Mouse (Mus musculus) granulocyte monocyte progenitor cell, adult 5-6 weeks (primary cell): ENCODE data around the gene Gm5797. TPM values are rescaled to one million over a fixed set of nuclear protein-coding genes. Genes with fewer than 3 reads are reported as not detected.
"Not testable (repeated sequence)": the region's sequence is repeated elsewhere in the genome, so short reads cannot be mapped to it uniquely, and the experiment has no call there.

ENCODE experiments used
- ATAC-seq: replicated peaks from 2 replicates; pipeline ENCODE4 v1.8.0; 2016; ENCODE audit warnings: mild to moderate bottlenecking, moderate TSS enrichment, inconsistent platforms; ENCODE audit not compliant: poor library complexity, severe bottlenecking
- total RNA-seq, 2 experiments: library from RNA; stranded (forward) in 1 of 2; stranded (reverse) in 1 of 2; fragments of 200-712, 200-1000 nt in 1 of 2; fragments of >200 nt in 1 of 2; fragmentation: Nextera tagmentation in 1 of 2; gene quantifications; 2 replicates each; pipeline ENCODE4 v1.2.3; 2014 to 2017

Gm5797 gene
- total RNA-seq (2014; fragmentation: Nextera tagmentation) (not detected in 2 replicates), total RNA-seq (2017) (not detected in 2 replicates)

GRCm38 (mm10) chr14:7332295-7332694 lies at the start of gene Gm5797:
Gm5797 (minus strand) TSS chr14:7332395.
- ATAC-seq, result not testable (repeated sequence)

- not testable (repeated sequence) for ATAC-seq
Observed at GRCm38 (mm10) chr14:7365034-7365433, 32.8 kb upstream of the Gm5797 start, which contains the start of gene Gm8374. Gm8374 (minus strand) TSS chr14:7365134.

- ATAC-seq, result not testable (repeated sequence)
Observed at GRCm38 (mm10) chr14:7315093-7315492, 17.1 kb downstream of the Gm5797 start.

GRCm38 (mm10) chr14:7314661-7315060 lies 17.5 kb downstream of the Gm5797 start, which contains the start of gene Gm3739:
Gm3739 (minus strand) TSS chr14:7315049.
- ATAC-seq, result not testable (repeated sequence)

Other genes with a start within 250 kb of the Gm5797 start
- gene Gm3696, start 231.8 kb downstream of the Gm5797 start, total RNA-seq (2014; fragmentation: Nextera tagmentation), result 2.2 TPM in 1 of 2 replicates, not detected in the other
- not detected in 2 replicates for gene Gm3696, start 231.8 kb downstream of the Gm5797 start, total RNA-seq (2017)
- not detected in 2 replicates for gene Gm6676, start 207.0 kb downstream of the Gm5797 start, total RNA-seq (2014; fragmentation: Nextera tagmentation)
- not detected in 2 replicates for gene Gm6676, start 207.0 kb downstream of the Gm5797 start, total RNA-seq (2017)
- 1.0 TPM in 1 of 2 replicates, not detected in the other for gene Gm3512, start 157.9 kb downstream of the Gm5797 start, total RNA-seq (2014; fragmentation: Nextera tagmentation)
- gene Gm3512, start 157.9 kb downstream of the Gm5797 start, total RNA-seq (2017), result not detected in 2 replicates
- not detected in 2 replicates for gene Gm16434, start 137.9 kb downstream of the Gm5797 start, total RNA-seq (2014; fragmentation: Nextera tagmentation)
- not detected in 2 replicates for gene Gm16434, start 137.9 kb downstream of the Gm5797 start, total RNA-seq (2017)
- gene Gm3727, start 67.7 kb downstream of the Gm5797 start, total RNA-seq (2014; fragmentation: Nextera tagmentation), result not detected in 2 replicates
- not detected in 2 replicates for gene Gm3727, start 67.7 kb downstream of the Gm5797 start, total RNA-seq (2017)
- gene Gm3739, start 17.3 kb downstream of the Gm5797 start, total RNA-seq (2014; fragmentation: Nextera tagmentation), result not detected in 2 replicates
- not detected in 2 replicates for gene Gm3739, start 17.3 kb downstream of the Gm5797 start, total RNA-seq (2017)
- not detected in 2 replicates for gene Gm8374, start 32.7 kb upstream of the Gm5797 start, total RNA-seq (2014; fragmentation: Nextera tagmentation)
- not detected in 2 replicates for gene Gm8374, start 32.7 kb upstream of the Gm5797 start, total RNA-seq (2017)
- not detected in 2 replicates for gene Gm3755, start 118.5 kb upstream of the Gm5797 start, total RNA-seq (2014; fragmentation: Nextera tagmentation)
- gene Gm3755, start 118.5 kb upstream of the Gm5797 start, total RNA-seq (2017), result not detected in 2 replicates
- not detected in 2 replicates for gene Gm3752, start 151.4 kb upstream of the Gm5797 start, total RNA-seq (2014; fragmentation: Nextera tagmentation)
- not detected in 2 replicates for gene Gm3752, start 151.4 kb upstream of the Gm5797 start, total RNA-seq (2017)
- gene Gm3558, start 236.2 kb upstream of the Gm5797 start, total RNA-seq (2014; fragmentation: Nextera tagmentation), result not detected in 2 replicates
- gene Gm3558, start 236.2 kb upstream of the Gm5797 start, total RNA-seq (2017), result 0.62 TPM in 1 of 2 replicates, not detected in the other